Mouse (Mus musculus) heart, embryonic 15.5 days (tissue): ENCODE data around the gene Speg. TPM values are rescaled to one million over a fixed set of nuclear protein-coding genes. Genes with fewer than 3 reads are reported as not detected.
A peak's percentile ranks its signal among the peaks of the same experiment; 100 is the strongest.

Experiments
- ATAC-seq: fragments of 200-750 bp; cut with Nextera tagmentation; replicated peaks from 2 replicates; pipeline ENCODE4 v1.8.0; 2017; ENCODE audit warnings: low read depth, moderate TSS enrichment; ENCODE audit not compliant: insufficient number of reproducible peaks, insufficient read depth, low FRiP score
- H3K27ac ChIP-seq: fragments of 300-500 bp; sonication (generic); 2 replicates; pipeline ENCODE4 v1.5.1; 2015; ENCODE audit warnings: mild to moderate bottlenecking, inconsistent platforms
- H3K27me3 ChIP-seq: fragments of 300-500 bp; sonication (generic); 2 replicates; pipeline ENCODE4 v1.6.1; 2015; ENCODE audit warnings: inconsistent platforms
- H3K36me3 ChIP-seq: fragments of 300-500 bp; sonication (generic); 2 replicates; pipeline ENCODE4 v1.6.1; 2015; ENCODE audit warnings: mild to moderate bottlenecking, inconsistent platforms
- H3K4me1 ChIP-seq: fragments of 300-500 bp; sonication (generic); replicated peaks from 2 replicates; pipeline ENCODE4 v1.6.1; 2015; ENCODE audit warnings: inconsistent platforms
- H3K4me2 ChIP-seq: fragments of 300-500 bp; sonication (generic); 2 replicates; pipeline ENCODE4 v1.6.1; 2015; ENCODE audit warnings: inconsistent platforms, mild to moderate bottlenecking, moderate library complexity
- H3K4me3 ChIP-seq: fragments of 300-500 bp; sonication (generic); 2 replicates; pipeline ENCODE4 v1.5.1; 2015; ENCODE audit warnings: mild to moderate bottlenecking, inconsistent platforms
- H3K9ac ChIP-seq: fragments of 300-500 bp; sonication (generic); 2 replicates; pipeline ENCODE4 v1.6.1; 2015; ENCODE audit warnings: mild to moderate bottlenecking, inconsistent platforms
- H3K9me3 ChIP-seq: fragments of 300-500 bp; sonication (generic); replicated peaks from 2 replicates; pipeline ENCODE4 v1.6.1; 2016; ENCODE audit warnings: inconsistent platforms
- WGBS: fragments of 180-500 bp; shearing (Covaris S2); methylation state at CpG from one replicate; pipeline ENCODE4 v1.1.7; 2015; ENCODE audit warnings: mixed read lengths; 5-methylcytosine and 5-hydroxymethylcytosine counted together
- polyA plus RNA-seq: library from polyadenylated mRNA; unstranded; fragments of >200 nt; fragmentation: Nextera tagmentation; extraction: Ambion mirVana; gene quantifications from 2 replicates; pipeline ENCODE4 v1.2.1, GENCODE M21; 2015

Speg gene
- polyA plus RNA-seq, 1 experiment from 2014 or later = 44.5 TPM

GRCm38 (mm10) chr1:75463652-75464204 lies 88.6 kb downstream of the Speg start:
- Histone ChIP-seq H3K27ac (no peak overlapping the region), H3K4me1 (peaks cover 27% of the 10 kb centered on the region), H3K9me3 (no peaks in the 10 kb centered on the region), H3K27me3 (peaks cover 45% of the 10 kb centered on the region), H3K36me3 (no peaks in the 10 kb centered on the region), H3K4me2 (no peak overlapping the region), H3K9ac (0 out of 2 replicates have a peak overlapping the region, but pooled peaks have one; percentile 21), H3K4me3 (no peak overlapping the region)
- WGBS = 56% methylated on average over 5 of the region's 5 CpGs
- no peak for ATAC-seq

GRCm38 (mm10) chr1:75467215-75467927 lies 92.3 kb downstream of the Speg start:
- Histone ChIP-seq H3K27ac (no peak overlapping the region), H3K4me2 (peak overlapping the region; percentile 20; the same call in 1 of the 2 replicates), H3K27me3 (peaks cover 75% of the 10 kb centered on the region), H3K9me3 (no peaks in the 10 kb centered on the region), H3K36me3 (no peaks in the 10 kb centered on the region), H3K9ac (peak overlapping the region; percentile 38; the same call in 1 of the 2 replicates), H3K4me1 (peaks cover 20% of the 10 kb centered on the region), H3K4me3 (no peak overlapping the region)
- 8% methylated on average over 14 of the region's 14 CpGs for WGBS
- ATAC-seq = peak; percentile 50; the same call in 1 of the 2 replicates

- H3K4me2 ChIP-seq = no peak overlapping the region
- H3K4me3 ChIP-seq = no peak overlapping the region
- 74% methylated on average over 17 of the region's 17 CpGs for WGBS
- H3K27me3 ChIP-seq = peaks cover 79% of the 10 kb centered on the region
- peaks cover 3% of the 10 kb centered on the region for H3K36me3 ChIP-seq
- H3K9me3 ChIP-seq = no peaks in the 10 kb centered on the region
- H3K9ac ChIP-seq = no peak overlapping the region
- no peak overlapping the region for H3K27ac ChIP-seq
- no peak for ATAC-seq
- peaks cover 7% of the 10 kb centered on the region for H3K4me1 ChIP-seq
These were observed 94.3 kb downstream of the Speg start for GRCm38 (mm10) chr1:75469287-75469825.

GRCm38 (mm10) chr1:75476441-75476840 lies 101.3 kb downstream of the Speg start:
- WGBS = 93% methylated on average over 11 of the region's 11 CpGs
- Histone ChIP-seq H3K27me3 (peaks cover 71% of the 10 kb centered on the region), H3K9ac (no peak overlapping the region), H3K36me3 (peaks cover 22% of the 10 kb centered on the region), H3K4me1 (peaks cover 28% of the 10 kb centered on the region), H3K27ac (no peak overlapping the region), H3K4me3 (no peak overlapping the region), H3K4me2 (no peak overlapping the region), H3K9me3 (no peaks in the 10 kb centered on the region)
- no peak for ATAC-seq

GRCm38 (mm10) chr1:75477264-75477965 lies 102.3 kb downstream of the Speg start:
- Histone ChIP-seq H3K36me3 (peaks cover 22% of the 10 kb centered on the region), H3K4me2 (peak overlapping the region; percentile 91), H3K4me1 (peaks cover 28% of the 10 kb centered on the region), H3K9ac (no peak overlapping the region), H3K4me3 (peak overlapping the region; percentile 85), H3K27me3 (peaks cover 70% of the 10 kb centered on the region), H3K9me3 (no peaks in the 10 kb centered on the region), H3K27ac (no peak overlapping the region)
- ATAC-seq = no peak
- WGBS = 12% methylated on average over 35 of the region's 35 CpGs

- H3K4me1 ChIP-seq = peaks cover 30% of the 10 kb centered on the region
- WGBS = 48% methylated on average over 3 of the region's 3 CpGs
- no peak overlapping the region for H3K27ac ChIP-seq
- no peak for ATAC-seq
- H3K9me3 ChIP-seq = no peaks in the 10 kb centered on the region
- peaks cover 22% of the 10 kb centered on the region for H3K36me3 ChIP-seq
- H3K9ac ChIP-seq = no peak overlapping the region
- H3K4me2 ChIP-seq = peak overlapping the region; percentile 91
- peaks cover 70% of the 10 kb centered on the region for H3K27me3 ChIP-seq
- H3K4me3 ChIP-seq = peak overlapping the region; percentile 85
These were observed 102.8 kb downstream of the Speg start for GRCm38 (mm10) chr1:75477966-75478290.

- peak overlapping the region; percentile 74 for H3K9ac ChIP-seq
- under 1% methylated on average over 19 of the region's 25 CpGs for WGBS
- no peaks in the 10 kb centered on the region for H3K9me3 ChIP-seq
- no peak; the same call in 1 of the 2 replicates for ATAC-seq
- peaks cover 70% of the 10 kb centered on the region for H3K27me3 ChIP-seq
- H3K4me1 ChIP-seq = peaks cover 30% of the 10 kb centered on the region
- H3K4me2 ChIP-seq = peak overlapping the region; percentile 91
- H3K4me3 ChIP-seq = peak overlapping the region; percentile 85
- peak overlapping the region; percentile 92 for H3K27ac ChIP-seq
- peaks cover 22% of the 10 kb centered on the region for H3K36me3 ChIP-seq
These were observed 103.4 kb downstream of the Speg start for GRCm38 (mm10) chr1:75478497-75478896.

- Histone ChIP-seq H3K9ac (peak within 1 kb of the TSS; percentile 74), H3K4me1 (peaks cover 30% of the 10 kb centered on the region), H3K27me3 (peaks cover 74% of the 10 kb centered on the region), H3K27ac (peak within 1 kb of the TSS; percentile 92), H3K36me3 (peaks cover 20% of the 10 kb centered on the region), H3K4me3 (peak within 1 kb of the TSS; percentile 85), H3K4me2 (peak within 1 kb of the TSS; percentile 91), H3K9me3 (no peaks in the 10 kb centered on the region)
- ATAC-seq = peak; percentile 90
- under 1% methylated on average over 53 of the region's 76 CpGs for WGBS
These were observed 104.0 kb downstream of the Speg start, which contains the start of the genes Chpf and Tmem198 for GRCm38 (mm10) chr1:75478916-75479634. Chpf (minus strand) TSS chr1:75479307. Tmem198 (plus strand) TSS chr1:75479532.

- no peak for ATAC-seq
- no peak overlapping the region for H3K9ac ChIP-seq
- H3K4me1 ChIP-seq = peaks cover 30% of the 10 kb centered on the region
- H3K27me3 ChIP-seq = peaks cover 76% of the 10 kb centered on the region
- H3K9me3 ChIP-seq = no peaks in the 10 kb centered on the region
- peaks cover 17% of the 10 kb centered on the region for H3K36me3 ChIP-seq
- H3K4me3 ChIP-seq = peak overlapping the region; percentile 85
- WGBS = 2% methylated on average over 21 of the region's 24 CpGs
- H3K27ac ChIP-seq = peak overlapping the region; percentile 92; the same call in 1 of the 2 replicates
- H3K4me2 ChIP-seq = peak overlapping the region; percentile 91
These were observed 104.5 kb downstream of the Speg start for GRCm38 (mm10) chr1:75479635-75479989.

- H3K4me2 ChIP-seq = peak overlapping the region; percentile 91
- 24% methylated on average over 13 of the region's 13 CpGs for WGBS
- H3K27ac ChIP-seq = no peak overlapping the region
- H3K4me3 ChIP-seq = peak overlapping the region; percentile 85
- no peak for ATAC-seq
- peaks cover 14% of the 10 kb centered on the region for H3K36me3 ChIP-seq
- H3K9me3 ChIP-seq = no peaks in the 10 kb centered on the region
- peaks cover 76% of the 10 kb centered on the region for H3K27me3 ChIP-seq
- peaks cover 30% of the 10 kb centered on the region for H3K4me1 ChIP-seq
- no peak overlapping the region for H3K9ac ChIP-seq
These were observed 104.9 kb downstream of the Speg start for GRCm38 (mm10) chr1:75480036-75480435.

GRCm38 (mm10) chr1:75480735-75481134 lies 105.6 kb downstream of the Speg start:
- Histone ChIP-seq H3K27ac (no peak overlapping the region), H3K36me3 (peaks cover 14% of the 10 kb centered on the region), H3K4me1 (peaks cover 30% of the 10 kb centered on the region), H3K4me3 (no peak overlapping the region), H3K9ac (no peak overlapping the region), H3K27me3 (peaks cover 76% of the 10 kb centered on the region), H3K4me2 (no peak overlapping the region), H3K9me3 (no peaks in the 10 kb centered on the region)
- 82% methylated on average over 7 of the region's 7 CpGs for WGBS
- no peak for ATAC-seq
